Mouse (Mus musculus) heart, adult 18-20 months (tissue): ENCODE data around the gene Vamp2. TPM values are rescaled to one million over a fixed set of nuclear protein-coding genes. Genes with fewer than 3 reads are reported as not detected.

Source experiments
- DNase-seq, 2 experiments: peaks; one replicate each; pipeline ENCODE4 v3.0.0; 2021 to 2022; ENCODE audit warnings: mixed read lengths in 1 of 2
- total RNA-seq, 2 experiments: library from RNA; stranded (reverse); gene quantifications; 2 replicates each; pipeline ENCODE4 v1.2.3; 2021

Vamp2 gene
- total RNA-seq, 2 experiments from 2014 or later: 53.9 to 55.4 TPM

DNA sequence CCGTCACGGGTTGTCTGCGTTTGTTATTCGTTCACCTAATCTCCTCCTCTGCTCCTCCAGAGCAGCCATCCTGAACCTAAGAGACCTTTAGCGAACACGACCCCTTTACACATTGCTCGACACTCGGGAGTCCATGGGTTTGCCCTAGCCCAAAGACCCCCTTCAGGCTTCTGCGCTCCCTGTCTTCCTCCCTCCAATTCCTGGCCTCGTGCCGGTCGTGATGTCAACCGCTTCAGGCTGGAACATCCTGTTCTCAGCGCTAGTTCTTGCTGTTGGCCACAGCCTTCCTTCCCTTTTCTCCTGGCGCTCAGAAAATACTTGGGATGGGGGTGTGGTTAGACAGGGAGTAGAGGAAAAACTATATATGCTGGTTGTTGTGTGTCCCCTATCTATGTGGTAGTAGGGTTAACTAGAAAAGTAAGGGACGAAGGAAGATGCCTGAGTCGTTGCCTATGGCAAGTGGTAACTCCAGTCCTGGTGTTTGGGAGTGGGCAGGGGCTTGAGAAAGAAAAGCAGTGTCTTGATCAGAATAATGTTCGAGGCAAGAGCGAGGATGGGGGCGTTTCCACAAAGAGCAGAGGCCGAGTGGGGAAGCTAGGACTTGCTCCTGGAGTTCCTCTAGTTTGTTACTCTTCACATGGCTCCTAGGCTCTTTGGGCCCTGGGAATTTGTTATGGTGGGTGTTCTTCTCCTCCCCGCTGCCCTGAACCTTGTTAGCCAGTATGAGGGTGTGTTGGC is 11.1 kb downstream of the Vamp2 start:
- peak; percentile 95 to 96 for DNase-seq

DNA sequence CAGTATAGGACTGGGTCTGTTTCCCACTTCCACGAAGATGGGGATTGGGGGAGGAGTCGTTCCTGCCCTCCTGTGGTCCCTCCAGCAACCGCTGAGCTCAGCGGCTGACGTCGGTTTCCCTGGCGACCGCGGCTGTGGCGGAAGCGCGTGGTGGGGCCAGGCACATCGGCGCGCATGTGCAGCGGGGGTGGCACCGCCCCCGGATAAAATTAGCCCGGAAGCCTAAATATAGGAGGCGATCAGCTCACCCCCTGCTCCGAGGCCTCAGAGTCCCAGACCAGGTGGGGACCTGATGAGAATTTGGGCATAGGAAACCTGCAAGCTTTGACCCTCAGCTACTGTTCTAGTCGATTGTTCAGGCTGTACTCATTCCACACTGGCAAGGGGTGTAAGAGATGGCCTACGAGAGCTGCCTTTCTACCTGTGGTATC is 11.6 kb downstream of the Vamp2 start:
- peak; percentile 96 to 98 for DNase-seq

DNA sequence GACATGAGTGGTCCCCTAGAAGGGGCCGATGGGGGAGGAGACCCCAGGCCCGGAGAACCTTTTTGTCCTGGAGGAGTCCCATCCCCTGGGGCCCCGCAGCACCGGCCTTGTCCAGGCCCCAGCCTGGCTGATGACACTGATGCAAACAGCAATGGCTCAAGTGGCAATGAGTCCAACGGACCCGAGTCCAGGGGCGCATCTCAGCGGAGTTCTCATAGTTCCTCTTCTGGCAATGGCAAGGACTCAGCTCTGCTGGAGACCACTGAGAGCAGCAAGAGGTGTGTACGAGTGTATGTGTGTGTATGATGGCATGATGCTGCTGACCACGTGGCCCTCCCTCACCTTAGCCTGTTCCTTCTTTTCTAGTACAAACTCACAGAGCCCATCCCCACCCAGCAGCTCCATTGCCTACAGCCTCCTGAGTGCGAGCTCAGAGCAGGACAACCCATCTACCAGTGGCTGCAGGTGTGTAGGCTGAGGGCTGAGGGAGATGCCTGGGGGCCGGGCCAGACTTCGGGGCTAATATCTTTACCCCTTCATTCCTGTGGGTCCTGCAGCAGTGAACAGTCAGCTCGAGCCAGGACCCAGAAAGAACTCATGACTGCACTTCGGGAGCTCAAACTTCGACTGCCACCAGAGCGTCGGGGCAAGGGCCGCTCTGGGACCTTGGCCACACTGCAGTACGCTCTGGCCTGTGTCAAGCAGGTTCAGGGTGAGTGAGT is 12.5 kb downstream of the Vamp2 start:
- DNase-seq: peak in 1 of 2 experiments; percentile 32

DNA sequence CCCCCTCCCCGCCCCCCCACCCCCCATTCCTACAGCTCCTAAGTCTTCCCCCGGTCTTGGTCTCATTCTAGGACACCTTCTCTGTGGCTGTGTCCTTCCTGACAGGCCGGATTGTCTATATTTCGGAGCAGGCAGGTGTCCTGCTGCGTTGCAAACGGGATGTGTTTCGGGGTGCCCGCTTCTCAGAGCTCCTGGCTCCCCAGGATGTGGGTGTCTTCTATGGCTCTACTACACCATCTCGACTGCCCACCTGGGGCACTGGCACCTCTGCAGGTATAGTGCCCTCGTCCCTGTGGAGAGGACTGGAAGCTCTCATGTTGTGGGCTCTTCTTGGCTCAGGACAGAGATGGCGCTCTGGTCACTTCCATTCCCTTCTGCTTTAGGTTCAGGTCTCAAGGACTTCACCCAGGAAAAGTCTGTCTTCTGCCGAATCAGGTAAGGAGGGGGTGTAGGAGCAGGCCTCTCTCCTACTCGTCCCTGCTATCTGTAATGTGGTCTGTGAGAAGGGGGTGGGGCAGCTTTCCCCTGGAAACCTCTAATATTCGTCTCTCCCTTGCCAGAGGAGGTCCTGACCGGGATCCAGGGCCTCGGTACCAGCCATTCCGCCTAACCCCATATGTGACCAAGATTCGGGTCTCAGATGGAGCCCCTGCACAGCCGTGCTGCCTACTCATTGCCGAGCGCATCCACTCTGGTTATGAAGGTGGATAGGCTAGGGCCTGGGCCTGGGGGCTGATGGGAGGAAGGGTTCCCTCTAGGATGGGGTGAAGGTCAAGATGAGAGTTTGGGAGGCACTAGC is 13.5 kb downstream of the Vamp2 start:
- peak in 1 of 2 experiments; percentile 9 for DNase-seq

DNA sequence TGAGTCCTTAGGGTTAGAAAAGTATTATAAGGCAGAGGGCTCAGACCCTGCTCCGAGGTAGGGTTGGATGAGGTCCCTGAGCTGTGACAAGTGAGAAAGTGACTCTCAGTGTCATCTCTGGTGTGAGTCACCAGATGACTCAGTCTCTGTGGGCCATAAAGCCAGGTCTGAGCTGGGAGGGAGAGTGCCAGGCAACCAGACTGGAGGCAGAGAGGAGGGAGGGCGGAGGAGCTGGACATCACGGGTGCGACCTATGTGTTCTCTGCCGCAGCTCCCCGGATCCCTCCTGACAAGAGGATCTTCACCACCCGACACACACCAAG is 14.1 kb downstream of the Vamp2 start:
- peak in 1 of 2 experiments; percentile 15 for DNase-seq

DNA sequence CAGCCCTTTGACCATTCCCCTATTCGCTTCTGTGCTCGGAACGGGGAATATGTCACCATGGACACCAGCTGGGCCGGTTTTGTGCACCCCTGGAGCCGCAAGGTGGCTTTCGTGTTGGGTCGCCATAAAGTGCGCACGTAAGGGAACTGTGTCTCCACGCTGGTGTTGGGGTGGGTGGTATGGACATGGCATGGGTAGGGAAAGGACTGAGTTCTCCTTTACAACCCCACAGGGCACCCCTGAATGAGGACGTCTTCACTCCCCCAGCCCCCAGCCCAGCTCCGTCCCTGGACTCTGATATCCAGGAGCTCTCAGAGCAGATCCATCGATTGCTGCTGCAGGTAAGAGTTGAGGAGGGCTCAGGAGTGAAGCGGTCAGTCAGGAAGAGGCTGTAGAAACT is 14.8 kb downstream of the Vamp2 start:
- peak in 1 of 2 experiments; percentile 13 for DNase-seq

DNA sequence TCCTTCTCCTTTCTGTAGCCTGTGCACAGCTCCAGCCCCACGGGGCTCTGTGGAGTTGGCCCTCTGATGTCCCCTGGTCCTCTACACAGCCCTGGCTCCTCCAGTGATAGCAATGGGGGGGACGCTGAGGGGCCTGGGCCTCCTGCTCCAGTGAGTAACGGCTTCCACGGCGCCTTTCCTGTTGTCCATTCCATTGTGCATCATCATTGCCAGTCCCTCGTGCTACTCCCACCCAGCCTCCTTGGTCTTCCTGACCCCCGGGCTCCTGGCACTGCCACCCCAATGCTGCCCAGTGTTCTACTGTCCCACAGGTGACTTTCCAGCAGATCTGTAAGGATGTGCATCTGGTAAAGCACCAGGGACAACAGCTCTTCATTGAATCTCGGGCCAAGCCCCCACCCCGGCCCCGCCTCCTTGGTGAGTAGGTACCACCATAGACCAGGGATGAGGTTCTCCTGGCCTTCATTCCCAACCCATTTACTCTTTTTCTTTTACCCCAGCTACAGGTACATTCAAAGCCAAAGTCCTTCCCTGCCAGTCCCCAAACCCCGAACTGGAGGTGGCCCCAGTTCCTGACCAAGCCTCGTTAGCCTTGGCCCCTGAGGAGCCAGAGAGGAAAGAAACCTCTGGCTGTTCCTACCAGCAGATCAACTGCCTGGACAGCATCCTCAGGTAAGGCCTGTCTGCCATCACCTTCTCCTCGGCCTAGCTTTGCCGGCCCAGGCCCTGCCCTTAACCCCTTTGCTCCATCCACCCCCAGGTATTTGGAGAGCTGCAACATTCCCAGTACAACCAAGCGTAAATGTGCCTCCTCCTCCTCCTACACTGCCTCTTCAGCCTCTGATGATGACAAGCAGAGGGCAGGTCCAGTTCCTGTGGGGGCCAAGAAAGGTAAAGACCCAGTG is 15.5 kb downstream of the Vamp2 start:
- peak in 1 of 2 experiments; percentile 10 for DNase-seq

DNA sequence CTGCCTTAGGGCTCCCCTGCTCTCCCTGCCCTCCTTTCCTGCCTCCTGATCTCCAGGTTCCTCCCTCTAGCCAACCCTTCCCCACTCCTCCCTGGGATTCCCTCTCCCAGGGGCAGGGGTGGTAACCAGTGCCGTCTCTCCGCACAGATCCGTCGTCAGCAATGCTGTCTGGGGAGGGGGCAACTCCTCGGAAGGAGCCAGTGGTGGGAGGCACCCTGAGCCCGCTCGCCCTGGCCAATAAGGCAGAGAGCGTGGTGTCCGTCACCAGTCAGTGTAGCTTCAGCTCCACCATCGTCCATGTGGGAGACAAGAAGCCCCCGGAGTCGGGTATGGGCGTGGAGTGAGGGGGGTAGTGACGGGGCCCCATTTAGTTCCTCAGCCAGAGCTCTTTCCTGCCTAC is 16.2 kb downstream of the Vamp2 start:
- DNase-seq: peak in 1 of 2 experiments; percentile 10

DNA sequence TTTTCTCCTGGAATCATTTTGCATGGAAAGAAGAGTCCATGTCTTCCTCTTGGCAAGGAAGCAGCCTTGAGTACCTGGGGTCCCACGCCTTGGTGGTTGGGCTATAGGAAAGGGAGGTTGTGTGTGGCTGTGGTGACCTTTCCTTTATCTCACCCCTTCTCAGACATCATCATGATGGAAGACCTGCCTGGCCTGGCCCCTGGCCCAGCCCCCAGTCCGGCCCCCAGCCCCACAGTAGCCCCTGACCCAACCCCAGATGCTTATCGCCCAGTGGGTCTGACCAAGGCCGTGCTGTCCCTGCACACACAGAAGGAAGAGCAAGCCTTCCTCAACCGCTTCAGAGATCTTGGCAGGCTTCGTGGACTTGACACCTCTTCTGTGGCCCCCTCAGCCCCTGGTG is 16.9 kb downstream of the Vamp2 start:
- peak in 1 of 2 experiments; percentile 7 for DNase-seq

DNA sequence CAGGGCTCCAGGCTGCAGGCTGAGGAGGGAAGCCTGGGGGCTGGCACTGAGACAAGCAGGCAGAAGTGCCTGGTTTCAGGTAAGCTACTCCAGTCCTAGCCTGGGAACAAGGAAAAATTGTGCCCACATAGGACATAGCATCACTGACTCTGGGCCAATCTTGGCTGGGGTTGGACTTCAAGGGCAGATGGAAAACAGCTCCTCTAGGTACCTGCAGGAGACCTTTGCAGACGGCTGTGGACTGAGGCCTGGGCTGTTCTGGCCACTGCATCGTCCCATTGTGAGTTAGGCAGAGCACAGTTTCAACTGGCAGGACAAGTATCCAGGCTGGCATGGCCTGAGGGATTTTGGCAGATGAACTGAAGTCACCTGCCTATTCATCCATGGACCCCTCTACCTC is 17.5 kb downstream of the Vamp2 start:
- DNase-seq: peak in 1 of 2 experiments; percentile 18

DNA sequence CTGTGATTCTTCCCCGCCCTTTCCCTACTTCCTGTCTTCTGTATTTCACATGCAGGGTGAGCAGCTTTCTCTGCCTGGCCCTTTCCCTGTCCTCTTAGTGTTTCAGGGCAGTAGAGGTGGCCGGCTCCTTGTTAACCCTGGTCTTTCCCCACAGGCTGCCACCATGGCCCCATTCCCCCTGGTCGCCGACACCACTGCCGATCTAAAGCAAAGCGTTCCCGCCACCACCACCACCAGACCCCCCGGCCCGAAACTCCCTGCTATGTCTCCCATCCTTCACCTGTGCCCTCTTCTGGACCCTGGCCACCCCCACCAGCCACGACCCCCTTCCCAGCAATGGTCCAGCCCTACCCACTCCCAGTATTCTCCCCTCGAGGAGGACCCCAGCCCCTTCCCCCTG is 18.0 kb downstream of the Vamp2 start:
- DNase-seq: peak in 1 of 2 experiments; percentile 17

DNA sequence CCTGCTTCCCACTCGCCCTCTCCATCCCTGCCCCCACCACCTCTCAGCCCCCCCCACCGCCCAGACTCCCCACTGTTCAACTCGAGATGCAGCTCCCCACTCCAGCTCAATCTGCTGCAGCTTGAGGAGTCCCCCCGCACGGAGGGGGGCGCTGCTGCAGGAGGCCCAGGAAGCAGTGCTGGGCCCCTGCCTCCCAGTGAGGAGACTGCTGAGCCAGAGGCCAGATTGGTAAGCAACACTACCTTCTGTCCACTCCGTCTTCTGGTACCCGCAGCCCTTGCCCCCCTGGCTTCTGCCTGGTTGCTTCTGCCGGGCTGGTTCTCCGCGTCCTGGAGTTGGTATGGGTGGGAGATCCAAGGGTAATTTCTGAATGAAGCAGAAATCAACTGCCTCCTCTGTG is 18.6 kb downstream of the Vamp2 start:
- DNase-seq: peak in 1 of 2 experiments; percentile 9

DNA sequence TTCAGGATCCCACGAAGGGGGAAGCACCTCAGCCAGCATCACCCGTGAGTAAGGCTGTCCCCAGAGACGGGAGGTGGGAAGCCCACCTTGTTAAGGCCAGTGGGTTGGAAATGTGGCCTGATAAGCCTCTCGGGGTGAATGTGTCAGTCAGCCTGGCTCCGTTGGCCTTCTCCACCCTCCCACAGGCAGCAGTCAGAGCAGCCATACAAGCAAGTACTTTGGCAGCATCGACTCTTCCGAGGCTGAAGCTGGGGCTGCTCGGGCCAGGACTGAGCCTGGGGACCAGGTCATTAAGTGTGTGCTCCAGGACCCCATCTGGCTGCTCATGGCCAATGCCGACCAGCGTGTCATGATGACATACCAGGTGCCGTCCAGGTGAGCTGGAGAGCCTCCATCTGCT is 19.4 kb downstream of the Vamp2 start:
- peak in 1 of 2 experiments; percentile 22 for DNase-seq

DNA sequence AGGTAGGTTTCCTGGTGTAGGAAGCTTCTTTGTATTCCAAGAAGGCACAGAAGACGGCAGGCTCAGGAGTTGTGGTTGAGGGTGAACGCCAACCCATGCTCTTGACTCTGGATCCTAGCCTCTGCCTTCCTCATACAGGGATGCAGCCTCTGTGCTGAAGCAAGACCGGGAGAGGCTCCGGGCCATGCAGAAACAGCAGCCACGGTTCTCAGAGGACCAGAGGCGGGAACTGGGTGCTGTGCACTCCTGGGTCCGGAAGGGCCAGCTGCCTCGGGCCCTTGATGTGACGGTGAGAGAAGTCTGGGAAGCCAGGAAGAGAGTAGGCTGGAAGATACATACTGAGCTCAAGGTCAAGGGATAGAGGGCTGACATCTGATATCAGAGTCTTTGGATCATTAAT is 19.9 kb downstream of the Vamp2 start:
- DNase-seq: no peak

DNA sequence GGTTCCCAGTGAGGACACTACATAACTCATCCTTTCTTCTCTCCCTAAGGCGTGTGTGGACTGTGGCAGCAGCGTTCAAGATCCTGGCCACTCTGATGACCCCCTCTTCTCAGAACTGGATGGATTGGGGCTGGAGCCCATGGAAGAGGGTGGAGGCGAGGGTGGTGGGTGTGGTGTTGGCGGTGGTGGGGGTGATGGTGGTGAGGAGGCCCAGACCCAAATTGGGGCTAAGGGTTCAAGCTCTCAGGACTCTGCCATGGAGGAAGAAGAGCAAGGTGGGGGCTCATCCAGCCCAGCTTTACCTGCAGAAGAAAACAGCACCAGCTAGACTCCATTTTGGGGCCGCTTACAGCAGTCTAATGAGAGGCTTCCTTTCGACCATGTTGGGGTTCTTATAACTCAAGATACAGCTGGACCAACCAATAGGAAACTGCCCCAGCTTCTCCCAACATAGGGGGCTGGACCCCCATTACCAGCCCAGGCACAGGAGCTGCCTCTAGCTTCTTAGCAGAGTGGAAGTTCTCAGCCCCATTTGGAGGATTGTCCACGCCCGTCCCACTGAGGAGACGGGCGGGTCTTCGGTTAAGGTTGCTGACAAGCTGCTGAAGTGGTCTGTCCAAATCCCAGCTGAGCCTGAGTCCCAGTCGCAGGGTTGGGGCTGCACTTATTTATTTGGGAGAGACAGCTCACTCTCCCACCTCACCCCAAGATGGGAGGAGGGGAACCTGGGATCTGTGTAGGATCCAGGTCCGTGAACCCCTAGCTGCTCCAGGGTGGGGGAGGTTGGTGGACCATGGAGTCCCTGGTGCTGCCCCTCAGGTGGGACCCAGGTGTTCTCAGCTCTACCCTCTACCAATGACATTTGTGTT is 21.0 kb downstream of the Vamp2 start:
- peak in 1 of 2 experiments; percentile 30 for DNase-seq

DNA sequence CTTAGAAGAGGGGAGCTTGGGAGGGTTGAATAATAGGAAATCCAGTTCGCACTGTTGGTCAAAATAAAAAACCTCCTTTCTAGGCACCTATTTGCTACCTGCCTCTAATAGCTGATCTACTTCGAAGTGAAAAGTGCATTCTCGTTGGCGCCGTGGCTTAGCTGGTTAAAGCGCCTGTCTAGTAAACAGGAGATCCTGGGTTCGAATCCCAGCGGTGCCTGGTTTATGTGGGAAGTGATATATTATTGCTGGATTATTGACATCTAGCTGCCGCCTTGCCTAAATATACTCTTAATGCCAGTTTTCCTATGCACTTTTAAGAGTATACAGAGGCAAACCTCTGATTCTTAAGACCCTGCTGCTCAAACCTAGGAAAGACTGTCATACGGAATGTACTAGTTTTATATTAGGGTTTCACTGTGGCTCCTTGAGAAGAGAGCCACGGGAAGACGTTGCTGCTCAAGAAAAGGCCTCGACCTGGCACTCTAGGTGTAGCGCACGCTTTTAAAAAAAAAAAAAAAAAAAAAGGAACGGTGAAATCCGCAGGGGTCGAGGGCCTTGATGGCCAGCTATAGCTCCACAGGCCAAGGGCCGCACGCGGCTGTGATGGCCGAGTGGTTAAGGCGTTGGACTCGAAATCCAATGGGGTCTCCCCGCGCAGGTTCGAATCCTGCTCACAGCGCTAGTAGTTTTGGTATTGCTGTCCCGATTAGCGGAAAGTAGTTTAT is 22.2 kb downstream of the Vamp2 start:
- peak; percentile 91 to 97 for DNase-seq

DNA sequence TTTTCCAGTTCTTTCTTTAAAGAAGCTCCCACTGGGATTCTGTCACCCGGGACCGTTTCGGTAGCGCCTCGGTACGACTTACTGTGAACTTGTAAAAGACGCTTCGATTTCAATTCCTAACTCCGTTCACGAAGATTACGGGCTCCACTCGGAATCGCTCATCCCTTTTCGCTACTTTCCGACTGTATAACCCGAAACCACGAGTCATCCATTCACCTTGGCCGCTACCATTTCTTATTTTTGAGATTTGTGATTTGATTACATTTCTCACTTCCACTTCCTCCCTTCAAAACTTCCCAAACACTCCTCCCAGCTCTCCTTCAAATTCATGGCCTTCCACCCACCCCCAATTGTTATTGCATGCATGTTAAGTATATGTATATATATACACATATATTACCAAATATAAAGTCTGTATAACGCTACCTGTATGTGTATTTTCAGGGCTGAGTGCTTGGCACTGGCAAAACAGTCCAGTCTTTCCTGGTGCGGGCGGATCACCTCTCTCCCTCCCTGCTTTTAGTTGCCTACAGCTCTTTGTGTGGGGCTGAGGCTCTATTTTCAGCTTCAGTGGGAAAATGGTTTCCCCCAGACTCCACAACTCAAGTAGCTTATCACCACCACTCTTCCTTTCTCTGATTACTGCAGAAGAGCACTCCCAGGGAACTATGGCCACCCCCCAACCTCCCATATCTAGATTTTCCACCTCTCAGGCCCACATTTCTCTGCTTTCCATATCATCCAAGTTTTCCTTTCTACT is 22.9 kb downstream of the Vamp2 start:
- peak; percentile 4 to 20 for DNase-seq

DNA sequence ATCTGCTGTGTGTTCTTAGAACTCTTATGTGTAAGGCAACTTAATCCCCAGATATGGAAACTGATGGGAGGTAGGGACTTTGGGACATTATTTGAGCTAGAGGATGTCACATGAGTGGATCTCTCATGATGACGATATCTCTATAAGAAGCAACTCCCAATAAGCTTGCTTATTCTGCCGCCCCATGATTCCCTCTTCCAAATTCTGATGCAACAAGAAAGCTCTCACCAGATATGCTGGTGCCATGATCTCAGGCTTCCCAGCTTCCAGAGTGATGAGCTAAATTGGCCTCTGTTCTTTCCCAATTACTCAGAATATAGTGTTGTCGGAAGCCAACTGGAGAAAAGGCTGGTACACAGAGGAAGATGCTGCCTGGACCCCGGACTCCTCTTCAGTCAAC is 23.6 kb downstream of the Vamp2 start:
- DNase-seq: peak; percentile 12 to 17

DNA sequence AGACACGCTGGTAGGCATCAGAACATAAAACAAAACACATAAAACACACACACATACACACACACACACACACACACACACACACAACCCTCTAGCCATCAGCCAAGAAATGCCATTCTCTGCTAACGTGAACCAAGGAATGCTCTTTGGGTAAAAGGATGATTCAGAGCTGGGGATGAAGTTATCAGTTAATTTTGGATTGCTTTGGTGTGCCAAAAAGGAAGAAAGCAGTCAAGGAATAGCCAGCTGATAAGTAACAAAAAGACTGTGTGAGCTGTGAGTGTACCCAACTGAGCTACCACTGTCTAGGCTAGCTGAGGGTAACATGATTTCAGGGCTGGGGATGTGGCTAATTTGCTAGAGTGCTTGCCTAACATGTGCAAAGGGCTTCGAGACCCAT is 25.7 kb downstream of the Vamp2 start:
- DNase-seq: no peak
